Comparison of ENCODE assay signal across 8 mouse cellular contexts in genomic region chr3:14887134-14887666, GRCm38 (mm10). TPM values are rescaled to one million over a fixed set of nuclear protein-coding genes. Genes with fewer than 3 reads are reported as not detected.
DNase-seq lines count a peak whose midpoint lies in the region; ATAC-seq and TF ChIP-seq lines count a peak whose summit lies in the region.

No protein-coding gene starts in this region.

- TF ChIP-seq CTCF in heart, postnatal 0 days (IDR thresholded peaks at IDR 0.05; ENCODE audit: low read depth) = no peak

- no peaks in the 10 kb centered on the region for H3K4me1 ChIP-seq in heart, postnatal 0 days (ENCODE audit: control insufficient read depth, insufficient read depth)
- H3K4me1 ChIP-seq in ES-E14 (ENCODE audit: control insufficient read depth in 2 of 2, insufficient read depth in 2 of 2, low read length in 2 of 2, poor library complexity in 1 of 2) = peaks cover 2% of the 10 kb centered on the region in 2 experiments; a peak in 2 of 4 replicates
- H3K4me1 ChIP-seq in midbrain, embryonic 10.5 days = peaks cover 18% of the 10 kb centered on the region

- H3K9ac ChIP-seq in heart, postnatal 0 days (replicated peaks; ENCODE audit: low read depth, low read length) = peak overlapping the region; percentile 67; the same call in 1 of the 2 replicates
- H3K9ac ChIP-seq in ES-E14 (ENCODE audit: insufficient read depth, low read depth, low read length, poor library complexity, severe bottlenecking) = peak overlapping the region; percentile 76

- peak overlapping the region; percentile 76 for H3K4me3 ChIP-seq in heart, postnatal 0 days (ENCODE audit: low read depth, low read length)
- peak overlapping the region; percentile 81 to 93 for H3K4me3 ChIP-seq in ES-E14 (ENCODE audit: insufficient read depth in 1 of 2, low read depth in 1 of 2, low read length in 2 of 2, poor library complexity in 1 of 2, severe bottlenecking in 1 of 2)
- peak overlapping the region; percentile 81 for H3K4me3 ChIP-seq in midbrain, embryonic 10.5 days

- DNase-seq in heart, postnatal 0 days (ENCODE audit: low spot score) = no peak
- no peak for DNase-seq in heart, adult 18-20 months
- no peak for DNase-seq in ES-E14 (ENCODE audit: low read depth, low spot score)
- DNase-seq in midbrain, embryonic 10.5 days (ENCODE audit: low spot score) = no peak
- DNase-seq in frontal cortex, postnatal 25 days (ENCODE audit: low spot score in 2 of 2) = no peak
- no peak for DNase-seq in adrenal gland, adult 8-10 months
- DNase-seq in adrenal gland, postnatal 10 days = no peak

- H3K27ac ChIP-seq in heart, postnatal 0 days (ENCODE audit: low read depth) = no peak overlapping the region
- 0 out of 2 replicates have a peak overlapping the region, but pooled peaks have one; percentile 6 for H3K27ac ChIP-seq in ES-E14 (ENCODE audit: insufficient read depth, low read depth, low read length, poor library complexity, severe bottlenecking)
- peak overlapping the region; percentile 91 for H3K27ac ChIP-seq in midbrain, embryonic 10.5 days (replicated peaks)

- WGBS in heart, postnatal 0 days = 43% methylated on average over 11 of the region's 11 CpGs
- 39% methylated on average over 11 of the region's 11 CpGs for WGBS in midbrain, embryonic 10.5 days

- TF ChIP-seq EP300 in heart, postnatal 0 days (IDR thresholded peaks at IDR 0.05; ENCODE audit: low read depth) = no peak

- no peak for ATAC-seq in heart, postnatal 0 days (ENCODE audit: insufficient read depth, low read depth)
- ATAC-seq in granulocyte monocyte progenitor cell, adult 5-6 weeks (replicated peaks; ENCODE audit: poor library complexity, severe bottlenecking) = peak; percentile 17

- H3K27me3 ChIP-seq in heart, postnatal 0 days (ENCODE audit: control insufficient read depth, insufficient read depth, low read length) = 0 out of 2 replicates have a peak, but pooled peaks cover 5% of the 10 kb centered on the region
- H3K27me3 ChIP-seq in midbrain, embryonic 10.5 days (ENCODE audit: low read depth, poor library complexity, severe bottlenecking) = peaks cover 16% of the 10 kb centered on the region

- peak overlapping the region; percentile 87 for H3K4me2 ChIP-seq in heart, postnatal 0 days (ENCODE audit: low read depth, low read length)

- H3K9me3 ChIP-seq in heart, postnatal 0 days (replicated peaks; ENCODE audit: control insufficient read depth, low read length) = no peaks in the 10 kb centered on the region
- H3K9me3 ChIP-seq in ES-E14 (ENCODE audit: control insufficient read depth, insufficient read depth, low read depth, low read length) = no peaks in the 10 kb centered on the region
- H3K9me3 ChIP-seq in midbrain, embryonic 10.5 days (replicated peaks) = no peaks in the 10 kb centered on the region

- H3K36me3 ChIP-seq in heart, postnatal 0 days (replicated peaks; ENCODE audit: control insufficient read depth, insufficient read depth, low read length) = no peaks in the 10 kb centered on the region
- H3K36me3 ChIP-seq in ES-E14 (ENCODE audit: control insufficient read depth, insufficient read depth, low read length, poor library complexity, severe bottlenecking) = peaks cover 9% of the 10 kb centered on the region
- H3K36me3 ChIP-seq in midbrain, embryonic 10.5 days = no peaks in the 10 kb centered on the region

- in situ Hi-C loops in ES-E14 (cut with MboI; ENCODE audit: low sequenced_read_pairs in 2 of 2, unreplicated experiment in 2 of 2) = no loop called here

TF ChIP-seq in ES-E14, 5 proteins besides CTCF, POLR2A, EP300 and RAD21:
- TF ChIP-seq CHD2 (IDR thresholded peaks at IDR 0.05; ENCODE audit: low read depth, low read length) (no peak), ZC3H11A (IDR thresholded peaks at IDR 0.05; ENCODE audit: borderline replicate concordance, low read depth, low read length) (no peak)
TF ChIP-seq in ES-E14: peak in this region for 0.

RNA-seq across cellular contexts. Expression of gene Car2, which starts 1.1 kb away (rescaled TPM):
- total RNA-seq in heart, postnatal 0 days (2014; rRNA removed; ENCODE audit: low replicate concordance) = 14.1 and 19.9 TPM in 2 replicates
- polyA plus RNA-seq in heart, postnatal 0 days (2015; fragmentation: Nextera tagmentation; extraction: Ambion mirVana) = 11.2 and 13.3 TPM in 2 replicates
- 1 to 10 TPM; 5.9 to 7.9 TPM for total RNA-seq in heart, adult 18-20 months (2021)
- total RNA-seq in ES-E14 (2012; rRNA removed) = 92.9 and 132 TPM in 2 replicates
- total RNA-seq in granulocyte monocyte progenitor cell, adult 5-6 weeks (2014; fragmentation: Nextera tagmentation) = 10.0 and 13.0 TPM in 2 replicates
- 15.5 and 23.6 TPM in 2 replicates for total RNA-seq in granulocyte monocyte progenitor cell, adult 5-6 weeks (2017)
- polyA plus RNA-seq in midbrain, embryonic 10.5 days (2016; fragmentation: Nextera tagmentation; extraction: Ambion mirVana) = 86.4 and 89.7 TPM in 2 replicates
- 10 to 100 TPM; 35.8 to 53.9 (median 43.2) TPM for total RNA-seq in adrenal gland, adult 8-10 months (2022)
- 10 to 100 TPM; 38.0 to 50.9 TPM for total RNA-seq in adrenal gland, postnatal 10 days (2021)

RNA-seq across cellular contexts. Expression of gene Car3, which starts 23.9 kb away (rescaled TPM):
- 13.2 and 14.5 TPM in 2 replicates for total RNA-seq in heart, postnatal 0 days (2014; rRNA removed; ENCODE audit: low replicate concordance)
- polyA plus RNA-seq in heart, postnatal 0 days (2015; fragmentation: Nextera tagmentation; extraction: Ambion mirVana) = 2.7 and 10.8 TPM in 2 replicates
- total RNA-seq in heart, adult 18-20 months (2021) = 100 to 1,000 TPM in 1 of 2 experiments, 10 to 100 TPM in 1; 55.7 to 255 TPM
- total RNA-seq in ES-E14 (2012; rRNA removed) = 2.4 and 5.3 TPM in 2 replicates
- 4.3 and 4.8 TPM in 2 replicates for total RNA-seq in granulocyte monocyte progenitor cell, adult 5-6 weeks (2014; fragmentation: Nextera tagmentation)
- total RNA-seq in granulocyte monocyte progenitor cell, adult 5-6 weeks (2017) = 4.1 and 6.1 TPM in 2 replicates
- polyA plus RNA-seq in midbrain, embryonic 10.5 days (2016; fragmentation: Nextera tagmentation; extraction: Ambion mirVana) = 5.5 and 6.1 TPM in 2 replicates
- 1,000 to 10,000 TPM in 2 of 4 experiments, 100 to 1,000 TPM in 2; 711 to 1,802 (median 1,071) TPM for total RNA-seq in adrenal gland, adult 8-10 months (2022)
- total RNA-seq in adrenal gland, postnatal 10 days (2021) = 1,000 to 10,000 TPM; 1,701 to 1,775 TPM
